Mouse (Mus musculus): ENCODE results near the gene Arhgap45. TPM values are rescaled to one million over a fixed set of nuclear protein-coding genes. Genes with fewer than 3 reads are reported as not detected.

Arhgap45 gene
- 1.8 and 2.6 TPM in 2 replicates for polyA plus RNA-seq (2012; ENCODE audit: insufficient read depth, insufficient read length, missing spikeins)

- H3K4me3 ChIP-seq (ENCODE audit: insufficient read depth, low read depth, low read length): peak within 1 kb of the TSS; percentile 51
- peak within 1 kb of the TSS; percentile 53 for H3K27ac ChIP-seq (replicated peaks; ENCODE audit: low read depth, low read length)
- no peaks in the 10 kb centered on the region for H3K4me1 ChIP-seq (ENCODE audit: control insufficient read depth, insufficient read depth, insufficient read length, low read length)
Observed at GRCm38 (mm10) chr10:80016511-80016910, at the start of gene Arhgap45. Gene Arhgap45, plus strand, starts transcription at chr10:80016653.

- Histone ChIP-seq H3K4me3 (ENCODE audit: insufficient read depth, low read depth, low read length) (no peak overlapping the region), H3K27ac (replicated peaks; ENCODE audit: low read depth, low read length) (no peak overlapping the region), H3K4me1 (ENCODE audit: control insufficient read depth, insufficient read depth, insufficient read length, low read length) (no peaks in the 10 kb centered on the region)
Observed at GRCm38 (mm10) chr10:79966886-79967400, 49.5 kb upstream of the Arhgap45 start.

- Histone ChIP-seq H3K4me3 (ENCODE audit: insufficient read depth, low read depth, low read length) (no peak overlapping the region), H3K4me1 (ENCODE audit: control insufficient read depth, insufficient read depth, insufficient read length, low read length) (no peaks in the 10 kb centered on the region), H3K27ac (replicated peaks; ENCODE audit: low read depth, low read length) (no peak overlapping the region)
Observed at GRCm38 (mm10) chr10:79968181-79968580, 48.3 kb upstream of the Arhgap45 start.

GRCm38 (mm10) chr10:79969124-79969568 is 47.3 kb upstream of the Arhgap45 start:
- no peak overlapping the region for H3K4me3 ChIP-seq (ENCODE audit: insufficient read depth, low read depth, low read length)
- H3K27ac ChIP-seq (replicated peaks; ENCODE audit: low read depth, low read length): no peak overlapping the region

DNA sequence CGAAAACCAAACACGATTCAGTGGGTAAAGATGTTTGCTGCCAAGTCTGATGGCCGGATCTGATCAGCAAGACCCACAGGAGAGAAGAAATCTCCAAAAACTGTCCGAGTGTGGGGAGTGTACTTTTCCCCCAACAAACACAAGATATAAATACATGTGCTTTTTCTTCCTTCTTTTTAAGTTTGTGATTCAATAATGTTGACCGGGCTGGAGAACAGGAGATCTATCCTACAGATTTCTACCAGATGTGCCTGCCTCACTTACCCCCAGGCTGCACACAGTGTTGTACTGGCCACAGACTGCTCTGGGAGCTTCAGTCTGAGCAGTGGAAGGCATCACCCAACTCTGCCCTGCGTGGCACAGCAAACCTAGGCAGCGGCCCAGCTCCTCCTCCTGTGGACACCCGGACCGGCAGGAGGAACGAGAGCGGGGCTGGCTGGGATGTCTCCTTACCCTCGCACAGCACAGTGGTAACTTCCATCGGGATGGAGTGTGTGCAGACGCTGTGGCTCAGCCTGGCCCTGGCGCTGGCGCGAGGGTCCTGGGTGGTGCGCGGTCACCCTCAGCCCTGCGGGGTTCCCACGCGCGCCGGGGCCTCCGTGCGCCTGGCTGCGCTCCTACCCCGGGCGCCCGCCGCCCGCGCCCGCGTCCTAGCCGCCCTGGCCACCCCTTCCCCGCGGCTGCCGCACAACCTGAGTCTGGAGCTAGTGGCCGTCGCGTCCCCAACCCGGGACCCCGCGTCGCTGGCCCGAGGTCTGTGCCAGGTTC is 45.9 kb upstream of the Arhgap45 start, which contains the start of gene Grin3b:
Gene Grin3b (plus strand): TSS at position 301 of the 768 bp plus-strand sequence.
- H3K4me1 ChIP-seq (ENCODE audit: control insufficient read depth, insufficient read depth, insufficient read length, low read length): no peaks in the 10 kb centered on the region
- H3K27ac ChIP-seq (replicated peaks; ENCODE audit: low read depth, low read length): no peak within 1 kb of the TSS
- no peak within 1 kb of the TSS for H3K4me3 ChIP-seq (ENCODE audit: insufficient read depth, low read depth, low read length)

More at GRCm38 (mm10) chr10:79969124-79969568, 47.3 kb upstream of the Arhgap45 start:
- H3K4me1 ChIP-seq (ENCODE audit: control insufficient read depth, insufficient read depth, insufficient read length, low read length): no peaks in the 10 kb centered on the region

GRCm38 (mm10) chr10:79971183-79971497 is 45.3 kb upstream of the Arhgap45 start:
- Histone ChIP-seq H3K4me3 (ENCODE audit: insufficient read depth, low read depth, low read length) (no peak overlapping the region), H3K27ac (replicated peaks; ENCODE audit: low read depth, low read length) (no peak overlapping the region), H3K4me1 (ENCODE audit: control insufficient read depth, insufficient read depth, insufficient read length, low read length) (no peaks in the 10 kb centered on the region)

DNA sequence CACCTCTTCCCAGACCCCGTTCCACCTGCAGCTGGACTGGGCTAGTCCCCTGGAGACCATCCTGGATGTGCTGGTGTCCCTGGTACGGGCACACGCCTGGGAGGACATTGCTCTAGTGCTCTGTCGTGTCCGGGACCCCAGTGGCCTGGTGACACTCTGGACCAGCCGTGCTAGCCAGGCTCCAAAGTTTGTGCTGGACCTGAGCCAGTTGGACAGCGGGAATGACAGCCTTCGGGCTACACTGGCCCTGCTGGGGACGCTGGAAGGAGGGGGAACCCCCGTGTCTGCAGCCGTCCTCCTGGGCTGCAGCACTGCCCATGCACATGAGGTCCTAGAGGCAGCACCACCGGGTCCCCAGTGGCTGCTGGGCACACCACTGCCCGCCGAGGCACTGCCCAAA is 43.6 kb upstream of the Arhgap45 start:
- H3K4me3 ChIP-seq (ENCODE audit: insufficient read depth, low read depth, low read length): no peak overlapping the region
- H3K4me1 ChIP-seq (ENCODE audit: control insufficient read depth, insufficient read depth, insufficient read length, low read length): no peaks in the 10 kb centered on the region
- no peak overlapping the region for H3K27ac ChIP-seq (replicated peaks; ENCODE audit: low read depth, low read length)

DNA sequence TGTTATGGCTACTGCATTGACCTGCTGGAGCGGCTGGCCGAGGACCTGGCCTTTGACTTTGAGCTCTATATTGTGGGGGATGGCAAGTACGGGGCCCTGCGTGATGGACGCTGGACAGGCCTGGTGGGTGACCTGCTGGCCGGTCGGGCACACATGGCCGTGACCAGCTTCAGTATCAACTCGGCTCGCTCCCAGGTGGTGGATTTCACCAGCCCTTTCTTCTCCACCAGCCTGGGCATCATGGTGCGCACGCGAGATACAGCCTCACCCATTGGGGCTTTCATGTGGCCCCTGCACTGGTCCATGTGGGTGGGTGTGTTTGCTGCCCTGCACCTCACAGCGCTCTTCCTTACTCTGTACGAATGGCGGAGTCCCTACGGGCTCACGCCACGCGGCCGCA is 42.4 kb upstream of the Arhgap45 start:
- Histone ChIP-seq H3K4me3 (ENCODE audit: insufficient read depth, low read depth, low read length) (no peak overlapping the region), H3K4me1 (ENCODE audit: control insufficient read depth, insufficient read depth, insufficient read length, low read length) (no peaks in the 10 kb centered on the region), H3K27ac (replicated peaks; ENCODE audit: low read depth, low read length) (no peak overlapping the region)

DNA sequence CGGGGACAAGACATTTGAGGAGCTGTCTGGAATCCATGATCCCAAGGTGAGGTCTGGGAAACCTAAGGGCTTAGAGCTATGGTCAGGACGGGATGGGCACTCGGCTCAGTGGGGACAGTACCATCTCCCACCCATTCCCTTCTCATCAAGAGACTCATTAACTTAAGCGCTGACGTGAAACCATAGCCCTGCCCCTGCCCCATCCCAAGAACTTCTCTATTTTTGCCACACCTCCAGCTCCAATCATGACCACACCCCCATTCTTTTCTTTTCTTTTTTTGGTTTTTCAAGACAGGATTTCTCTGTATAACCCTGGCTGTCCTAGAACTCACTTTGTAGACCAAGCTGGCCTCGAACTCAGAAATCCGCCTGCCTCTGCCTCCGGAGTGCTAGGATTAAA is 41.8 kb upstream of the Arhgap45 start:
- Histone ChIP-seq H3K4me1 (ENCODE audit: control insufficient read depth, insufficient read depth, insufficient read length, low read length) (peaks cover under 1% of the 10 kb centered on the region; the same call in 1 of the 2 replicates), H3K4me3 (ENCODE audit: insufficient read depth, low read depth, low read length) (no peak overlapping the region), H3K27ac (replicated peaks; ENCODE audit: low read depth, low read length) (no peak overlapping the region)

DNA sequence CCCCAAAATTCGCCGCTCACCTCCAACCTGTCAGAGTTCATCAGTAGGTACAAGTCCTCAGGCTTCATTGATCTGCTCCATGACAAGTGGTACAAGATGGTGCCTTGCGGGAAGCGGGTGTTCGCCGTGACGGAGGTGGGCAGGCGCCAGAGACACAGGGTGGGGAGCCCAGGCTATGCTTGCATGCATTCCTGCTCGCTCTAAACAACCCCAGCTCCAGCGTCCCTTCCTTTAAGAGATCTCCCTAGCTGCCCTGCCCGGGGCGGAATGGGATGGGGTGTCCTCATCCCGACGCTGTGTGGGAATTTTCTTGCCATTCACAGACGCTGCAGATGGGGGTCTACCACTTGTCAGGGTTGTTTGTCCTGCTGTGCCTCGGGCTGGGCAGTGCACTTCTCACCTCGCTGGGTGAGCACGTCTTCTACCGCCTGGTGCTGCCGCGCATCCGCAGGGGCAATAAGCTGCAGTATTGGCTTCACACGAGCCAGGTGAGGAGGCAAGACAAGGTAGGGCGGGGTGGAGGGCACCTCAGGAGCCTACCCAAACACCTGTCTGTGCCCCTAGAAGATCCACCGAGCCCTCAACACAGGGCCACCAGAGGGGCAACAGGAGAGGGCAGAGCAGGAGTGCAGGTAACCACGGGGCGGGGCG is 40.3 kb upstream of the Arhgap45 start:
- Histone ChIP-seq H3K4me3 (ENCODE audit: insufficient read depth, low read depth, low read length) (no peak overlapping the region), H3K4me1 (ENCODE audit: control insufficient read depth, insufficient read depth, insufficient read length, low read length) (peaks cover 5% of the 10 kb centered on the region), H3K27ac (replicated peaks; ENCODE audit: low read depth, low read length) (no peak overlapping the region)

DNA sequence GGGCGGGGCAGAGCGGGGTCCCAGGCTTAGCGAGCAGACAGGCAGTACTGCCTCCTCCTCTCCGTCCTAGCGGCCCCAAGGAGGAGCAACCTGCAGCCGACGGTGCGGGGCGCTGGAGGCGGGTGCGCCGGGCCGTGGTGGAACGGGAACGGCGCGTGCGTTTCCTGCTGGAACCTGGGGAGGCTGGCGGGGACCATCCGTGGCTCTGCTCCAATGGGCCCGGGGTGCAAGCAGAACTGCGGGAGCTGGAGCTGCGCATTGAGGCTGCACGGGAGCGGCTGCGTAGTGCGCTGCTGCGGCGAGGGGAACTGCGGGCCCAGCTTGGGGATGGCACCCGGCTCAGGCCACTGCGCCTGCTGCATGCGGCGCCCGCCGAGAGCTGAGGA is 39.7 kb upstream of the Arhgap45 start:
- no peak overlapping the region for H3K4me3 ChIP-seq (ENCODE audit: insufficient read depth, low read depth, low read length)
- no peak overlapping the region for H3K27ac ChIP-seq (replicated peaks; ENCODE audit: low read depth, low read length)
- H3K4me1 ChIP-seq (ENCODE audit: control insufficient read depth, insufficient read depth, insufficient read length, low read length): peaks cover 10% of the 10 kb centered on the region

DNA sequence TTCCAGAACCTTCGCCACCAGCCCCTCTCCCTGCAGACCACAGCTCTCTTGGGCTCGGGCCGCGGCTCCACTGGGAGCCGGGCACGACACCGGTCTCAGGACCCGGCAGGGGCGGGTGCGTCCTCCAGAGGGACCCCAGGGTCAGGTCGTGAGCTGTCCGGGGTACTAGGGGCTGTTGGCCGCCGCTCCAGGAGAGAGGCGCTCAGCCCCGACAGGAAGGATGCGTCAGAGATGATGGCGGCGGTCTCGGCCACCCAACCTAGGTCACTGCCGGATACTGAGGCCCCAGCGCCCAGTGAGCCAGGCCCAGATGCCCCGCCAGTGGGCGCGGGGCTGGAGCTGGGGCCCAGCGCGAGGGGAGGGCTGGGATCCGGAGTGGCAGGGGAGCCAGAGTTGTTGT is 39.1 kb upstream of the Arhgap45 start:
- H3K4me3 ChIP-seq (ENCODE audit: insufficient read depth, low read depth, low read length): no peak overlapping the region
- H3K4me1 ChIP-seq (ENCODE audit: control insufficient read depth, insufficient read depth, insufficient read length, low read length): peaks cover 12% of the 10 kb centered on the region
- H3K27ac ChIP-seq (replicated peaks; ENCODE audit: low read depth, low read length): no peak overlapping the region

GRCm38 (mm10) chr10:79978061-79978460 is 38.4 kb upstream of the Arhgap45 start:
- Histone ChIP-seq H3K4me3 (ENCODE audit: insufficient read depth, low read depth, low read length) (no peak overlapping the region), H3K4me1 (ENCODE audit: control insufficient read depth, insufficient read depth, insufficient read length, low read length) (peaks cover 20% of the 10 kb centered on the region), H3K27ac (replicated peaks; ENCODE audit: low read depth, low read length) (no peak overlapping the region)

DNA sequence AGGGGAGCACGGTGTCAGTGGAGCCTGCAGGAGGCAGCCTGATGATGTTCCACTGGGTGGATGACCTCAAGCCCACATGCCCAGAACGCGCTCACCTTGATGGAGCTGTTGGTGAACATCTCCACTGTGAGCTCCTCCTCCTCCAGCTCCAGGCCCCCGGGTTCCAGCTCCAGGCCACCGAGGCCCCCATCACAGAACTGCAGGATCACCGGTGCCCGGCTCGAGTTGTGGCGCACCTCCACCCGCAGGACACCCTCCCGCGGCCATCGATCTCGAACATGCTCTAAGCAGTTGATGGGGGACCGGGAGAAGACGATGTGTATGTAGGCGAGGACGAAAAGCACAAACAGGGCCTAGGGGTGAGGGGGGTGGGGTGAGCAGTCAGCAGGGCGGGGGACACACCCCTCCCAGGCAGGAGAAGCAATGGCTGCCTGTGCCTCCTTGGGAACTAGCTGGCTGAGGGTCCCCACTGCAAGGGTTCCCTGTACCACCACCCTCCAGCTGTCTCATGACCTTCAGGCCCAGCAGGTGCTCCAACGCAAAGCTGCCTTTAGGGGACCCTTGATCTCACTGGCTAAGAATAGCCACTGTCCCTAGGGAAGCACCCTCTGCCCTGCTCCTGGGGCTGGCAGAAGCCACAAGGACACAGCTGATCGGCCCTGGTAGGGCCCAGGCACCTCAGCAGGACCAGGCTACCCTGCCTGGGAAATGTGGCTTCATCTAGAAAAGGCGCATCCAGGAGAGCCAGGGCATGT is 36.9 kb upstream of the Arhgap45 start:
- H3K4me1 ChIP-seq (ENCODE audit: control insufficient read depth, insufficient read depth, insufficient read length, low read length): peaks cover 21% of the 10 kb centered on the region
- no peak overlapping the region for H3K27ac ChIP-seq (replicated peaks; ENCODE audit: low read depth, low read length)
- no peak overlapping the region for H3K4me3 ChIP-seq (ENCODE audit: insufficient read depth, low read depth, low read length)

- Histone ChIP-seq H3K4me1 (ENCODE audit: control insufficient read depth, insufficient read depth, insufficient read length, low read length) (peaks cover 32% of the 10 kb centered on the region), H3K27ac (replicated peaks; ENCODE audit: low read depth, low read length) (peak overlapping the region; percentile 84), H3K4me3 (ENCODE audit: insufficient read depth, low read depth, low read length) (peak overlapping the region; percentile 92)
Observed at GRCm38 (mm10) chr10:79983205-79983604, 33.2 kb upstream of the Arhgap45 start.

All from brown adipose tissue, adult 24 weeks (tissue).